Mouse (Mus musculus) effector memory CD4-positive, alpha-beta T cell, adult 5 months (primary cell): ENCODE data around the gene Caskin2. TPM values are rescaled to one million over a fixed set of nuclear protein-coding genes. Genes with fewer than 3 reads are reported as not detected.

Source experiments
- polyA plus RNA-seq: library from polyadenylated mRNA; unstranded; fragments of 100-300 nt; shearing (Covaris generic); gene quantifications from one replicate; pipeline ENCODE4 v1.2.1, GENCODE M21; 2017

Gene Caskin2
- 1.9 TPM for polyA plus RNA-seq

GRCm38 (mm10) chr11:115813507-115814296 lies at the start of gene Caskin2:
TSS of gene Caskin2 (minus strand) at chr11:115813639.

GRCm38 (mm10) chr11:115858354-115858753 lies 44.9 kb upstream of the Caskin2 start, which contains the start of gene Myo15b:
TSS of gene Myo15b (plus strand) at chr11:115858406.

GRCm38 (mm10) chr11:115823774-115824740 lies 10.6 kb upstream of the Caskin2 start, which contains the start of gene Llgl2:
TSS of gene Llgl2 (plus strand) at chr11:115824049.

GRCm38 (mm10) chr11:115814605-115815450 lies 1.4 kb upstream of the Caskin2 start, which contains the start of gene Tsen54:
TSS of gene Tsen54 (plus strand) at chr11:115814724.

GRCm38 (mm10) chr11:115765103-115765606 lies 48.3 kb downstream of the Caskin2 start, which contains the start of gene Tmem94:
TSS of gene Tmem94 (plus strand) at chr11:115765433.

Other genes with a start within 250 kb of the Caskin2 start
- gene Nup85, start 249.2 kb downstream of the Caskin2 start, polyA plus RNA-seq, result 60.7 TPM
- gene Mrps7, start 209.7 kb downstream of the Caskin2 start, polyA plus RNA-seq, result 73.7 TPM
- gene Gga3, start 209.6 kb downstream of the Caskin2 start, polyA plus RNA-seq, result 42.1 TPM
- 381 TPM for gene Mif4gd, start 200.7 kb downstream of the Caskin2 start, polyA plus RNA-seq
- 80.4 TPM for gene Slc25a19, start 185.3 kb downstream of the Caskin2 start, polyA plus RNA-seq
- 232 TPM for gene Grb2, start 105.0 kb downstream of the Caskin2 start, polyA plus RNA-seq
- gene Tmem94, start 48.2 kb downstream of the Caskin2 start, polyA plus RNA-seq, result 26.1 TPM
- 23.9 TPM for gene Tsen54, start 1.1 kb upstream of the Caskin2 start, polyA plus RNA-seq
- 29.2 TPM for gene Llgl2, start 10.4 kb upstream of the Caskin2 start, polyA plus RNA-seq
- gene Myo15b, start 44.8 kb upstream of the Caskin2 start, polyA plus RNA-seq, result 0.07 TPM
- gene Smim5, start 86.3 kb upstream of the Caskin2 start, polyA plus RNA-seq, result 0.60 TPM
- gene Smim6, start 98.4 kb upstream of the Caskin2 start, polyA plus RNA-seq, result 0.52 TPM
- 30.1 TPM for gene Sap30bp, start 119.6 kb upstream of the Caskin2 start, polyA plus RNA-seq
- gene Recql5, start 119.8 kb upstream of the Caskin2 start, polyA plus RNA-seq, result 9.4 TPM
- gene Itgb4, start 161.1 kb upstream of the Caskin2 start, polyA plus RNA-seq, result not detected
- 16.1 TPM for gene Galk1, start 199.1 kb upstream of the Caskin2 start, polyA plus RNA-seq
- gene H3f3b, start 214.3 kb upstream of the Caskin2 start, polyA plus RNA-seq, result 2,052 TPM
- 35.8 TPM for gene Unk, start 216.7 kb upstream of the Caskin2 start, polyA plus RNA-seq